Mouse (Mus musculus) embryonic facial prominence, embryonic 12.5 days (tissue): ENCODE data around the gene Tmem138. TPM values are rescaled to one million over a fixed set of nuclear protein-coding genes. Genes with fewer than 3 reads are reported as not detected.
"Not testable (repeated sequence)": the region's sequence is repeated elsewhere in the genome, so short reads cannot be mapped to it uniquely, and the experiment has no call there.

ENCODE experiments used
- ATAC-seq: fragments of 200-750 bp; cut with Nextera tagmentation; 2 replicates; pipeline ENCODE4 v1.8.0; 2017; ENCODE audit not compliant: insufficient number of reproducible peaks, insufficient read depth, low FRiP score, low TSS enrichment
- H3K27ac ChIP-seq: fragments of 300-500 bp; sonication (generic); 2 replicates; pipeline ENCODE4 v1.5.1; 2016; ENCODE audit warnings: mild to moderate bottlenecking
- H3K27me3 ChIP-seq: fragments of 300-500 bp; sonication (generic); 2 replicates; pipeline ENCODE4 v1.6.1; 2016; ENCODE audit warnings: mild to moderate bottlenecking, moderate library complexity
- H3K36me3 ChIP-seq: fragments of 300-500 bp; sonication (generic); 2 replicates; pipeline ENCODE4 v1.6.1; 2016; ENCODE audit warnings: mild to moderate bottlenecking
- H3K4me1 ChIP-seq: fragments of 300-500 bp; sonication (generic); 2 replicates; pipeline ENCODE4 v1.6.1; 2016
- H3K4me2 ChIP-seq: fragments of 300-500 bp; sonication (generic); replicated peaks from 2 replicates; pipeline ENCODE4 v1.6.1; 2016; ENCODE audit warnings: mild to moderate bottlenecking, moderate library complexity
- H3K4me3 ChIP-seq: fragments of 300-500 bp; sonication (generic); 2 replicates; pipeline ENCODE4 v1.5.1; 2016; ENCODE audit warnings: mild to moderate bottlenecking
- H3K9ac ChIP-seq: fragments of 300-500 bp; sonication (generic); 2 replicates; pipeline ENCODE4 v1.6.1; 2016; ENCODE audit warnings: mild to moderate bottlenecking, moderate library complexity
- H3K9me3 ChIP-seq: fragments of 300-500 bp; sonication (generic); 2 replicates; pipeline ENCODE4 v1.6.1; 2016; ENCODE audit warnings: mild to moderate bottlenecking, moderate library complexity
- WGBS: fragments of 180-500 bp; shearing (Covaris S2); methylation state at CpG from one replicate; pipeline ENCODE4 v1.1.7; 2016; 5-methylcytosine and 5-hydroxymethylcytosine counted together
- polyA plus RNA-seq: library from polyadenylated mRNA; unstranded; fragments of >200 nt; fragmentation: Nextera tagmentation; extraction: Ambion mirVana; gene quantifications from 2 replicates; pipeline ENCODE4 v1.2.1, GENCODE M21; 2016

The Tmem138 gene
- polyA plus RNA-seq, 1 experiment from 2014 or later: 38.7 TPM

- 80% methylated on average over 6 of the region's 6 CpGs for WGBS
- ATAC-seq: no peak
- Histone ChIP-seq H3K9me3 (no peaks in the 10 kb centered on the region), H3K27ac (no peak overlapping the region), H3K36me3 (0 out of 2 replicates have a peak, but pooled peaks cover 6% of the 10 kb centered on the region), H3K4me2 (no peak overlapping the region), H3K9ac (no peak overlapping the region), H3K4me1 (no peaks in the 10 kb centered on the region), H3K27me3 (no peaks in the 10 kb centered on the region), H3K4me3 (no peak overlapping the region)
Measured at GRCm38 (mm10) chr19:10564278-10564677, 12.9 kb downstream of the Tmem138 start.

- Histone ChIP-seq H3K27me3 (no peaks in the 10 kb centered on the region), H3K4me3 (no peak overlapping the region), H3K36me3 (no peaks in the 10 kb centered on the region), H3K9ac (no peak overlapping the region), H3K9me3 (no peaks in the 10 kb centered on the region), H3K27ac (no peak overlapping the region), H3K4me1 (no peaks in the 10 kb centered on the region), H3K4me2 (no peak overlapping the region)
- no peak for ATAC-seq
- WGBS: 29% methylated on average over 5 of the region's 5 CpGs
Measured at GRCm38 (mm10) chr19:10562351-10562750, 14.8 kb downstream of the Tmem138 start.

DNA sequence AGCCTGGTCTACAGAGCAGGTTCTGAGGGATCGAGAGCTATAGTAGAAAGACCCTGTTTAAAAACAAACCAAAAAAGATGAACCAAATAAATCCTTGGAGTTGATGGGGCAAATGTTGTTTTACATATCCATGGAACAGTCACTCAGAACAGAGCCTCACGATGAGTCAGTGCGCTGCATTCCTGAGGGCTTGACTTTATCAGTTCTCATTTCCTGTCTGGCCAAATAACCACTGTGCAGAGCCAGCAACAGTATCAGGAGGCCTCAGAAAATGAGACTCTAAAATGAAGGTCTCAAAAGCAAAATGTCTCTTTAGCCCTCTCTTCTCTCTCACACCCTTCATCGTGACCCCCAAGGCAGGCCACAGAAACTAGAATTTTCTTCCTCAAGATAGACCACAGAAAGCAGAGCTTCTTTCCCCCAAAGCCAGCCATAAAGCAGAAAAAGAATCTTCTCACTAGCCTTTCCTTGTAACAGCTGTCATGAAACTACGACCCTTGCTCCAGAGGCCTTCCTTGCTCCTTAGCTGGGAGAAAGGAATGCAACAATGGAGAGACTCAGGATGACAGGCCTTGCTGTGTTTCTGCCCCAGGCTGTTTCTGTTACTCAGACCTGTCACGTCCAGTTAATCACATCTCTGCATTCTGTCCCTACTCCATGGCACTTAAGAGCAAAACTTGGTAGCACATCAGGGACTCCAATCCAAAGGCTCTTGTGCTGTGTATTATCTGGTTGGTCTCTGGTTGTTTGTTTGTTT lies 15.4 kb downstream of the Tmem138 start:
- H3K4me3 ChIP-seq: no peak overlapping the region
- WGBS: 37% methylated on average over 6 of the region's 6 CpGs
- H3K27me3 ChIP-seq: no peaks in the 10 kb centered on the region
- no peaks in the 10 kb centered on the region for H3K9me3 ChIP-seq
- H3K4me2 ChIP-seq: no peak overlapping the region
- ATAC-seq: no peak
- no peak overlapping the region for H3K9ac ChIP-seq
- H3K27ac ChIP-seq: no peak overlapping the region
- no peaks in the 10 kb centered on the region for H3K4me1 ChIP-seq
- no peaks in the 10 kb centered on the region for H3K36me3 ChIP-seq

DNA sequence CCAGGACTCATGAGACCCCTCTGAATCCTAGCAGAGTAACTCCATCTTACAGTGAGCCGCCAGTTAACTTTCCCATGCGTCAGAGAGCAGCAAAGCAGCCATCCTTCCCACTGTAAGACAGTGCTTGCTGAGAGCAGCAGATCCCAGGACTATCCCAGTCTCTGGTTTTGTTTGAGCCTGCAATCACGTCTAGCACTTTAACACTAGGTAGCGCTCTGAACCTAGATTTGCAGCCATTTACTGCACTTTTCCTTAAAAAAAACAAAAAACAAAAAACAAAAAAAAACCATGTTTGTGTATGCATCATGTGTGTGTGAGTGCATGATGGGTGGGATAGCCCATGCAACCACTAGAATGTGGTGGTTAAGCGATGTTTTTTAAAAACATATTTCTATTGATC lies 17.1 kb downstream of the Tmem138 start:
- no peak overlapping the region for H3K9ac ChIP-seq
- no peak for ATAC-seq

GRCm38 (mm10) chr19:10557837-10558375 lies 19.3 kb downstream of the Tmem138 start:
- not testable (repeated sequence) for ATAC-seq
- 74% methylated on average over 4 of the region's 4 CpGs for WGBS

More for the DNA sequence above, 17.1 kb downstream of the Tmem138 start:
- Histone ChIP-seq H3K9me3 (no peaks in the 10 kb centered on the region), H3K27ac (no peak overlapping the region), H3K27me3 (no peaks in the 10 kb centered on the region), H3K4me2 (no peak overlapping the region), H3K4me3 (no peak overlapping the region), H3K36me3 (no peaks in the 10 kb centered on the region), H3K4me1 (no peaks in the 10 kb centered on the region; the same call in 1 of the 2 replicates)
- 36% methylated on average over 5 of the region's 5 CpGs for WGBS

DNA sequence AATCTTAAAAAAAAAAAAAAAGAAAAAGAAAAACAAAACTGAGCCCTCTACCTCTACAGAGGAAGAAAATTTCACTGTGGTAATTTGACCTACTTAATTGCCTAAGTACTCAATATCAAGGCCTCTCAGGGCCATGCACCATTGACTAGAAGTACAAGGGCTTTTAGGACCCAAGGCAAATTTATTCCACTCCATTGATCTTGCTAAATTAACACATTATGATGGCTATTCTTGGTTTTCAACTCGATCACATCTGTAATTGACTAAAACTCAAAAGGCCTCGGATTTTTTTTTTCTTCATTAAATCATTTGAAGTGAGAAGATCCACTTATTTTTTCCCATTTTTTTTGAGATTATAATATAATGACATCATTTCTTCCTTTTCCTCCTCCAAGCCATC lies 19.7 kb downstream of the Tmem138 start:
- ATAC-seq: no peak
- Histone ChIP-seq H3K4me2 (no peak overlapping the region), H3K27me3 (no peaks in the 10 kb centered on the region), H3K4me3 (no peak overlapping the region), H3K36me3 (0 out of 2 replicates have a peak, but pooled peaks cover 4% of the 10 kb centered on the region), H3K4me1 (peaks cover 7% of the 10 kb centered on the region), H3K9me3 (no peaks in the 10 kb centered on the region), H3K27ac (no peak overlapping the region), H3K9ac (no peak overlapping the region)
- WGBS: 72% methylated on average over 2 of the region's 2 CpGs

More at GRCm38 (mm10) chr19:10557837-10558375, 19.3 kb downstream of the Tmem138 start:
- not testable (repeated sequence) for H3K9me3 ChIP-seq, H3K36me3 ChIP-seq, H3K4me1 ChIP-seq, H3K4me2 ChIP-seq, H3K9ac ChIP-seq, H3K27ac ChIP-seq, H3K27me3 ChIP-seq, H3K4me3 ChIP-seq

DNA sequence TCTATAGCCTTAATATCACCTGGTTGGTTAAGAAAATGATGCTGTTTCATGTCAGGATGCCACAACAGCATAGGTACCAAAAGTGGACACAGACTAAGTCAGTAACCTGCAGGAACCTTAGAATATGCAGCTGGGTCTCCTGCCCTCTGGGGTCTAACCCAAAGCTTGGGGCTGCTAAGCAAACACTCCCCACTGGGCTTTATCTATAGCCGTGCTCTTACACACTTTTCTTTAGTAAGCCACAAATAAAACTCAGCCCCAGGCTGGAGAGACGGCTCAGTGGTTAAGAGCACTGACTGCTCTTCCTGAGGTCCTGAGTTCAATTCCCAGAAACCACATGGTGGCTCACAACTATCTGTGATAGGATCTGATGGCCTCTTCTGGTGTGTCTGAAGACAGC lies 20.2 kb downstream of the Tmem138 start:
- H3K27ac ChIP-seq: no peak overlapping the region
- ATAC-seq: no peak
- H3K9ac ChIP-seq: no peak overlapping the region
- no peak overlapping the region for H3K4me3 ChIP-seq
- no peaks in the 10 kb centered on the region for H3K27me3 ChIP-seq
- H3K4me1 ChIP-seq: peaks cover 7% of the 10 kb centered on the region
- no peaks in the 10 kb centered on the region for H3K9me3 ChIP-seq
- H3K36me3 ChIP-seq: peaks cover 7% of the 10 kb centered on the region; the same call in 1 of the 2 replicates
- H3K4me2 ChIP-seq: no peak overlapping the region
- WGBS: 72% methylated on average over 2 of the region's 2 CpGs

- peak; percentile 99 for ATAC-seq
- 1% methylated on average over 43 of the region's 43 CpGs for WGBS
- Histone ChIP-seq H3K4me1 (peaks cover 7% of the 10 kb centered on the region), H3K4me2 (peak within 1 kb of the TSS; percentile 61), H3K36me3 (peaks cover 19% of the 10 kb centered on the region), H3K4me3 (peak within 1 kb of the TSS; percentile 59), H3K27ac (peak within 1 kb of the TSS; percentile 46), H3K27me3 (no peaks in the 10 kb centered on the region), H3K9ac (peak within 1 kb of the TSS; percentile 68), H3K9me3 (no peaks in the 10 kb centered on the region)
Measured at GRCm38 (mm10) chr19:10555624-10556510, 21.3 kb downstream of the Tmem138 start, which contains the start of gene Tmem216. Gene Tmem216, minus strand, starts transcription at chr19:10556238.

DNA sequence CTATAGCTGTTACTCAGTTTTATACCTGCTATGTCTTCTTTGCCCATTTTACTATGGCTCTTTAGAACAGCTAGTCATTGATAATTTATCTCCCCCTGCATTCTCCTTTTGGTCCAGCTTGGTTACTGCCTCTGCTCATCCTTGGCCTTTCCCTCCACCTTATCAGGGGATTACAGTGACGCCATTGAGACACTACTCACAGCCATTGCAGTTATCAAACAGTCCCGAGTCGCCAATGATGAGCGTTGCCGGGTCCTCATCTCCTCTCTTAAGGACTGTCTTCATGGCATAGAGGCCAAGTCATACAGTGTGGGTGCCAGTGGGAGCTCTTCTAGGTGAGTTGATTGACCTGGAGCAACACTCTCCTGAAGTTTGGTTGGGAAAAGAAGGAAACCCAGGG lies 37.7 kb downstream of the Tmem138 start:
- WGBS: 95% methylated on average over 5 of the region's 5 CpGs

DNA sequence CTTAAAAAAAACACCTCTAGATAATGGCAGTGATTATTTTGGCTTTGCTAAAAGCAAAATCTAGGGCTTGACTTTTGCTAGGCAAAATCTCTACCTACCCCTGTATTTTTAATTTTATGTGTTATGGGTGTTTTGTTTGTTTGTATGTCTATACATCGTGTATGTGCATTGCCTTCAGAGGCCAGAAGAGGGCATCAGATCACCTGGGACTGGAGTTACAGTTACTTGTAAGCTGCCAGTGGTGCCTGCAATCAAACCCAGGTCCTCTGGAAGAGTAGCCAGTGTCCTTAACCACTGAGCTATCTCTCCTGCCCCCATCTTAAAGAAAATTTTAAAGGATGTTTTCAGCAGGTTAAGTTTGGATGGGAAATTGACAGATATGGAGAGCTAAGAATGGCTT lies 47.1 kb downstream of the Tmem138 start:
- Histone ChIP-seq H3K9ac (no peak overlapping the region), H3K4me1 (peaks cover 11% of the 10 kb centered on the region), H3K4me3 (no peak overlapping the region), H3K9me3 (no peaks in the 10 kb centered on the region), H3K4me2 (no peak overlapping the region), H3K36me3 (peaks cover 52% of the 10 kb centered on the region), H3K27me3 (no peaks in the 10 kb centered on the region), H3K27ac (no peak overlapping the region)
- ATAC-seq: no peak
- 93% methylated on average over 1 of the region's 1 CpGs for WGBS

More for the DNA sequence above, 37.7 kb downstream of the Tmem138 start:
- peaks cover 83% of the 10 kb centered on the region for H3K36me3 ChIP-seq
- no peak overlapping the region for H3K4me2 ChIP-seq
- H3K27ac ChIP-seq: no peak overlapping the region
- no peak for ATAC-seq
- H3K27me3 ChIP-seq: no peaks in the 10 kb centered on the region
- H3K9ac ChIP-seq: no peak overlapping the region
- no peak overlapping the region for H3K4me3 ChIP-seq
- H3K4me1 ChIP-seq: no peaks in the 10 kb centered on the region
- H3K9me3 ChIP-seq: no peaks in the 10 kb centered on the region

GRCm38 (mm10) chr19:10525910-10526309 lies 51.3 kb downstream of the Tmem138 start, which contains the start of gene Sdhaf2:
Gene Sdhaf2, minus strand, starts transcription at chr19:10526142.
- ATAC-seq: no peak
- Histone ChIP-seq H3K4me1 (peaks cover 11% of the 10 kb centered on the region), H3K4me3 (peak within 1 kb of the TSS; percentile 94), H3K36me3 (peaks cover 20% of the 10 kb centered on the region), H3K27ac (peak within 1 kb of the TSS; percentile 99), H3K9ac (peak within 1 kb of the TSS; percentile 98), H3K9me3 (no peaks in the 10 kb centered on the region), H3K4me2 (peak within 1 kb of the TSS; percentile 67), H3K27me3 (no peaks in the 10 kb centered on the region)
- under 1% methylated on average over 11 of the region's 11 CpGs for WGBS
